Mouse (Mus musculus) left cerebral cortex, adult 8-10 months (tissue): ENCODE results near the gene Nsd2. TPM values are rescaled to one million over a fixed set of nuclear protein-coding genes. Genes with fewer than 3 reads are reported as not detected.
A peak's percentile ranks its signal among the peaks of the same experiment; 100 is the strongest.
"Not testable (repeated sequence)": the region's sequence is repeated elsewhere in the genome, so short reads cannot be mapped to it uniquely, and the experiment has no call there.

Experiments
- DNase-seq, 2 experiments: peaks; one replicate each; pipeline ENCODE4 v3.0.0; 2022; ENCODE audit warnings: low spot score in 2 of 2
- microRNA-seq, 2 experiments: library from miRNA; unstranded; fragments of <30 nt; microRNA quantifications; one replicate each; pipeline ENCODE4 v1.2.0; 2022
- total RNA-seq, 4 experiments: library from RNA; stranded (reverse); gene quantifications; 2 replicates each; pipeline ENCODE4 v1.2.4; 2022

Gene Nsd2
- total RNA-seq, 4 experiments from 2014 or later: 132 to 163 (median 146) TPM

DNA sequence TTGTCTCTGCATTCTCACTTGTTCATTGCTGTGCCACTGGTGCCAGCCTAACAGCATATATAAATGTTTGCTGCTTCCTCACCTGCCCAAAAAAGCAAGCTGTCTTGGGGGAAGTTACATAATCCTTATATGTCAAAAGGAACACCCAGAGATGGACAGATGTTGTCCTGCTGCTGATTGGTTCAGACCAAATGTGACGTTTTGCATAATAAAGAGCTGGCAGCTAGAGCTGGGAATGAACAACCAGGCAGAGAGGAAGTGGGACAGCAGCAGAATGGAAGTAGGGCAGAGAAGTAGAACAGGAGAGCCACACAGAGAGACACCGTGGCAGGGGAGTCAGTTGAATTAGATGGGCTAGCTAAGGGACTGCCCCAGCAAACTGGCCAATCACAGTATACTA is 111.9 kb downstream of the Nsd2 start:
- no peak for DNase-seq

DNA sequence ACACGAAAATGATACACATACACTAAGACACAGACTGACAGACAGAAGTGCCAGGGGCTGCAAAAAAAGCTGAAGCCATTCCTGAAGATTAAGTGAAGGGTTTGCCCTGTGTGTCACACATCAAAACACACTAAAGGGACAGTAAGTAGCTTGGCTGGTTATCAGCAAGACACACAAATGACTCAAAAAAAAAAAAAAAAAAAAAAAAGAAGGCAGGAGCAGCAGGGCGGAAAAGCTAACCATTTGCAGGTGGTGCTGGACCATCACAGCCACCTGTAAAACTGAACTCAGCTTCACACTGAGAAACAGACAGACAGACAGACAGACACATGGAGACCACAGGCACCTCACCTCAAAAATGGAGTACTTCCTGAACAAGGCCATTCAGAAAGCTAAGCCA is 113.6 kb downstream of the Nsd2 start:
- no peak for DNase-seq

DNA sequence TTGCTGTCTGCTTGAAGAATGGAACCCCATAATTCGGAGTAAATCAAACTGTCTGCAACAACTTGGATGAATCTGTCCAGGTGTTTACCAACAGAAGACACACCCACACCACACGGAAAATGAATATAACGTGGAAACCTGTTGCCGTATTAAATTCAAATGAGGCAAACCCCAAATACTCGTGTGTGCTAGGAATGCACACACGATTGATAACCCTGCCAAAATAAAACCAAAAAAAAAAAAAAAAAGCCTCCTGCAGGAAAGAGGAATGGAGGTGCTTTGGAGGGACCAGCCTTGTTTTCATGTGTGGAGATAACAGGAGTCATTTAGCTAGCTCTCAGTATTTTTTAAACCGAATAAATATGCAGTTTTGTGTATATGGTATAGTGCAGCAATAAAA is 114.4 kb downstream of the Nsd2 start:
- DNase-seq: no peak

DNA sequence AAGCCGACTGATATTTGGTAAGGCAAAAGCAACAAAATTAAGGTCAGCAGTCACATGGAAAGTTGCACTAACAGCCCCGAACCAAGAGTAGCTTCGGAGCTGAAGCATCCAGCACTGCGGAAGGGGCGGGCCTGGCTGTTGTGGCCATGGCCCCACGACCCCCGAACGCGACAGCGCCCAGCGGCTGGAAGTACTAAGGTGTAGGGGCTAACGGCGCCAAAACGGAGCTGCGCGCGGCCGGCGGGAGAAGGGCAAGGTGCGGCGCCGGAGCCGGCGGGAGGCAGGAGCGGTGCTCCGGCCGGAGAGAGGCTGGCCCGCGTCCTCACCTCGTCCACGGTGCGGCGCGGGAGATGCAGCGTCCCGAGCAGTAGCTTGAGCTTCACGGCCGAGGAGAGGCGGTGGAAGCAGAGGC is 115.2 kb downstream of the Nsd2 start:
- no peak for DNase-seq

DNA sequence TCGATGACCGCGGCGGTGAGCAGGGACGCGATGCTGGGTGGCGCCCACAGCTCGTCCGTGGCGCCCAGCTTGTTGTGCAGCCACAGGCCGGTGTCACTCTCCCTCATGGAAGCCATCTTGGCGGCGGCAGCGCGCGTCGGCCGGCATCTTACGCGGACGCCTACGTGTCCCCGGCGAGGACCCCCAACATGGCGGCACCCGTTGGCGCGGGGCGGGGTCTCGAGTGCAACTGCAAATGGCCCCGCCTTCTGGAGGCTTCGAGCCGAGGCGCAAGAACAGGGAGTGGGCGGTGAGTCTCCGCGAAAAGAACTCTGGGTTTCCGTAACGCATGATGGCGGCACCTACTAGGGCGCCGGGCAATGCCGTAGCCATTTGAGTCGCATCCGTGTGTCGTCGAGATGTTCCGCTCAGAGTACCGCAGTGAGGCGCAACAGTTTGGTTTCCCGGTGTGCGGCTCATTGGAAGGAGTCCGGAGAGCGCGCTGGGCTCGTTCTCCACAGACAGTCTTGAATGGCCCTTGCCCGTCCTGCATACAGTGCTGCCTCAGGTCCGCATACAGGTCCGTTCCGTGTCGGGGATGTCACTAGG is 115.7 kb downstream of the Nsd2 start, which contains the start of gene Nelfa:
Gene Nelfa (minus strand): TSS at position 294 of the 588 bp plus-strand sequence.
- peak; percentile 94 to 99 for DNase-seq

DNA sequence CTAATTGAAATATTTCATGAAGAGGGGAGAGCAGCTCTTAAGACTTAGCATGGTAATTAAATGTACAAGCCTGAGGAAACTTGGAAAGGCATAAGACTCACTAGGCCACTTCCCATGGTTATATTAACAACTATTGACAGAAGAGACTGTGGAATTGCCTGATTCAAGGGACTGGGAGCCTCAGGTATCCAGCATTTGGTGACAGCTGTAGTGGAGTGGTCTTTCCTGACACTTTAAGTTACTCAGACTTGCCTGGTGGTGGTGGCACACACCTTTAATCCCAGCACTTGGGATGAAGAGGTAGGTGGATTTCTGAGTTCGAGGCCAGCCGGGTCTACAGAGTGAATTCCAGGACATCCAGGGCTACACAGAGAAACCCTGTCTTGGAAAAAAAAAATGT is 116.7 kb downstream of the Nsd2 start:
- no peak for DNase-seq

DNA sequence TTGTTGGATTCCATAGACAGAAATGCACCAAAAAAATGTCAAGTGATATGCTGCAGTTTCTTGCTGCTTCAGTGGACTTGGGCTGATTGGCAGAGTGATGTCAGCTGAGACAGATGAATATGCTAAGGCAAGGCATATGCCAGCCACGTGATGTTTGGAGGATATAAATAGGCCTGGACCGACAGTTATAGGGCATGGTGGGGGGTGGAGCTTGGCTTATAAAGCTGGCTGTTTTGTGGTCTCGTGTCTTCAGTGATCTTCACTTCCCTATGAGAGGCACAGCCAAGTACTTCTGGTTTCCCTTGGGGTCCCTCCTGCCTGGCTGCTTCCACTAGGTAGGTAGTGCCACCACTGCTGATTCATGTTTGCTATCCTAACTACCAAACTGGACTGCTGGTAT is 117.9 kb downstream of the Nsd2 start:
- no peak for DNase-seq

DNA sequence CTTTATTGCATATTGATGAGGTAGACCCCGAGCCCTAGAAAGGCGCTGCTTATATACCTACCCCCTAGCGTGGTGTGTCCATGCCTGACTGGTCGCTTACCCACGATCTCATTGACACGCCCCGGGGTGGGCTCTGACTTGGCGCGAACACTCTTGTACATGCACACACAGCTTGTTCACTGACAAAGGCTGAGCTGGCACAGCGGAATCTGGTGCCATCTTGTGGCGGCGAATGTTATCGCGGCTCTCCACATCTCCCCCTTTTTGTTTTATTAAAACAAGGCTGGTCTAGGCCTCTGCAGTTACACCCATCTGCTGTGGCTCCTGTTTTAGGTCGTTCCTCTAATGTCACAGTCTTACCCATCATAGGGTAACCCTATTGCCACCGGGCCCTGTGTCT is 126.5 kb downstream of the Nsd2 start:
- DNase-seq: not testable (repeated sequence)

Small RNAs within 50 kb of the gene (microRNA-seq; reads per million reads assigned to microRNA genes)
- 2.4 to 2.9 reads per million in 2 experiments for gene Mir7024

Other genes with a start within 250 kb of the Nsd2 start
- 10 to 100 TPM; 22.4 to 28.3 (median 26.2) TPM for gene Fam53a, start 191.1 kb upstream of the Nsd2 start, total RNA-seq
- under 1 TPM; 0.55 to 0.89 (median 0.76) TPM for gene Gm9903, start 190.8 kb upstream of the Nsd2 start, total RNA-seq
- 10 to 100 TPM; 25.0 to 28.6 (median 26.4) TPM for gene Slbp, start 168.2 kb upstream of the Nsd2 start, total RNA-seq
- 1 to 10 TPM; 5.3 to 7.5 (median 6.9) TPM for gene Tacc3, start 162.6 kb upstream of the Nsd2 start, total RNA-seq
- 10 to 100 TPM; 23.1 to 26.2 (median 24.0) TPM for gene Tmem129, start 162.3 kb upstream of the Nsd2 start, total RNA-seq
- 100 to 1,000 TPM; 103 to 113 (median 105) TPM for gene Fgfr3, start 99.1 kb upstream of the Nsd2 start, total RNA-seq
- gene Letm1, start 37.9 kb upstream of the Nsd2 start, total RNA-seq: 100 to 1,000 TPM in 1 of 4 experiments, 10 to 100 TPM in 3; 94.3 to 103 (median 95.4) TPM
- 10 to 100 TPM; 18.5 to 19.9 (median 18.9) TPM for gene Nelfa, start 115.7 kb downstream of the Nsd2 start, total RNA-seq
- 10 to 100 TPM; 78.3 to 86.0 (median 79.2) TPM for gene Gm1673, start 162.7 kb downstream of the Nsd2 start, total RNA-seq
- gene Nat8l, start 175.3 kb downstream of the Nsd2 start, total RNA-seq: 100 to 1,000 TPM; 199 to 235 (median 210) TPM